Mouse (Mus musculus): ENCODE results near the gene Tdrd7. TPM values are rescaled to one million over a fixed set of nuclear protein-coding genes. Genes with fewer than 3 reads are reported as not detected.

Gene Tdrd7
- total RNA-seq (2021), result 10 to 100 TPM; 20.7 to 20.9 TPM
- long read RNA-seq, experiment 1, transcript Tdrd7-201 (17 exons, 3,716 nt), result major isoform, 24 of 39 reads
- long read RNA-seq, experiment 1, partial matches to known transcripts, result 4 of 39 reads
- long read RNA-seq, experiment 1, other reads (novel, unspliced or antisense), result 11 of 39 reads
- long read RNA-seq, experiment 2, transcript Tdrd7-201 (17 exons, 3,716 nt), result major isoform, 18 of 24 reads
- long read RNA-seq, experiment 2, partial matches to known transcripts, result 2 of 24 reads
- long read RNA-seq, experiment 2, other reads (novel, unspliced or antisense), result 4 of 24 reads

DNA sequence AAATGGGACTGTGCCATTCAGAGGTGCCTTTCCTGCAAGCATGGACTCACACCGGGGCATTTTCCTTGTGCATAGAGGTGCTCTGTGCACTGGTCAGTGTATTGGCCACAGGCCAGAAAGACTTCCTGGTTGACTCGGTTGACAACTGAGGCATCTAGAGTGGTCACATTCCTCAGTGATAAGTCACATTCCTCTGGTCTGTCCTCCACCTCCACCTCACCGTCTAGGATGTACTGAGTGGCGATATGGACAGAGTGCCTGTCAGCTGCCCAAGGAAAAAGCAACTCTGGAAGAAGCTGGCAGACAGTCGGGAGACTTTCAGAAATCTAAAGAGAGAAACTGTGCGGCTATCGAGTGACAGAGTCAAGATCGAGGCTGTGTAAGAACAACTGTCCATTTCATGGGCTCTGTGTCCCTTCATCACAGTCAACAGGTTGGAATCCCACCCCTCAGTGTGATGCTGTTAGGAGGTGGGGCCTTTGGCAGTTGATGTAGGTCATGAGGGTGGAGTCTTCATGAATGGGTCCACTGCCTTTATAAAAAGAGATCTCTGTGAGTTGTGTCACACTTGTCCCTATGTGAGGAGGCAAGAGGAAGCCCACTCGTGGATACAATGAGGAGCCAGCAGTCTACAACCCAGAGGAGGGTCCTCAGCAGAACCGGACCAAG, at the start of gene Tdrd7:
Gene Tdrd7, plus strand, starts transcription at position 564 of the 669 bp plus-strand sequence.
- no peak for DNase-seq (ENCODE audit: low spot score in 2 of 2)
- intact Hi-C loops (cut with DNase I), result no loop called here

DNA sequence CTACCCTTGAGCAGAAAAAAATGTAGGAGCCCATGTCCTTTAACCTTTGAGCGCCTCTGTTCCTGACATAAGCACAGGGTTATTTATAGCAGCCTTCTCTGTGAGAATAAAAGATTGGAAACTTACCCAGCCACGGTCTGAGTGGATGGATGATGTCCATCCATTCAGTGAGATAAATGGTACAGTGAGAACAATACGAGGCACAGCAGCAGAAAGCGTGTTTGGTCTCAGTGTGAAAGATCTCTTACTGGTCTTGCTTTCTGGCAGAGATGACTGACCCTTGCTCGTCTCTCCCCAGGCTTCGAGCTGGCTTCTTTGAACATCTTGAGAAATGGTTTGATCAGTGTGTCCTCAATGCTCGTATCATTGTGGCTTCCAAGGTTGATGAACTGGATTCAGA, 48.0 kb upstream of the Tdrd7 start:
- no peak for DNase-seq (ENCODE audit: low spot score in 2 of 2)
- intact Hi-C loops (cut with DNase I), result no loop called here

DNA sequence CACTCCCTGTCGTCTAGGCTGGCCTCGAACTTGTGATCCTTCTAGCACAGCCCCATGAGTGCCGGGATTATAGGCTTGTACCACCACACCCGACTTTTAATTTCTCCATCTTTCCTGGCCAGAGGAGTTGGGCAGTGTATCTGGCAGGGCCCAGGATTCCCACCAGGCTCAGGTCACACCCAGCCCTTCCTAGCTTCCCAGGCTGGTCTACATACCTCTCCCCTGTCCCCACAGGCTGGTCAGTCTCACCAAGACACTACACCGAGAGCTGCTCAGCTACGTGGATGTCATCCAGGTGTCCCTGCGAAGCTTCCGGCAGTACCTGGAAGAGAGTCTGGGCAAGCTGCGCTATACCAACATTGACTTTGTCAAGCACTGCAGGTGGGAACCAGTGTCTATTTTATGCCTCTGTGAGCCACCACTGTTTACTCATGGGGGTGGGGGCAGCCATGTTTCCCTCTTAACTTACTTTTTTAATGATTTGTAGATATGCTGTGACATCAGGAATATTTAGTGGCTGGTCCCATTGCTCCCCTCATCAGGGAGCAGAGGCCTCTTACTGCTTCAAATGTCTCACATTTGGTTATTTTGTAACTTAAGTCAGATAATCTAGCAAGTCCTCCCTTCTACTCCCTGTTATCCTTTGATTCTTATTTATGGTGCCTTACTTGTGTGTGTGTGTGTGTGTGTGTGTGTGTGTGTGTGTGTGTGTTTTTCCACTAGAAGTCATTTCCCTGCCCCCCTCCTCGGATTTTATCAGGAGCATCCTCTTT, 43.3 kb upstream of the Tdrd7 start:
- DNase-seq (ENCODE audit: low spot score in 2 of 2), result no peak
- intact Hi-C loops (cut with DNase I), result no loop called here

DNA sequence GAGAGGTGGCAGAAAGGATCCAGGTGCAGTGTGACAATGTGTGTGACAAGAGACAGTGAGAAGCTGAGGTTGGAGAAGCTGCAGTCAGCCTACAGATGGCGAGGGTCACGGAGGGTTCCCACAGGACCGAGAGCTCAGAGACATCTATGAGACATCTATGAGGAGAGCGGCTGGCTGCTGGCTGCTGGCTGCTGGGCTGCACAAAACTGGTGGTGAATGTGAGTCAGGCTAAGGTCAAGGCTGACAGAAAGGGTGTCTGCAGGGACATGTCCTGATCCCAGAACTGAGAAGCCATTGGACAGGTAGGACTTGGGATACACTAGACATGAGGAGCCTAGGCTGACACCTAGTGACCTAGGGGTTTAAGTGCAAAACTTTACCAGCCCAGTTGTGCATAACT, 41.1 kb upstream of the Tdrd7 start:
- no peak for DNase-seq (ENCODE audit: low spot score in 2 of 2)
- intact Hi-C loops (cut with DNase I), result no loop called here

DNA sequence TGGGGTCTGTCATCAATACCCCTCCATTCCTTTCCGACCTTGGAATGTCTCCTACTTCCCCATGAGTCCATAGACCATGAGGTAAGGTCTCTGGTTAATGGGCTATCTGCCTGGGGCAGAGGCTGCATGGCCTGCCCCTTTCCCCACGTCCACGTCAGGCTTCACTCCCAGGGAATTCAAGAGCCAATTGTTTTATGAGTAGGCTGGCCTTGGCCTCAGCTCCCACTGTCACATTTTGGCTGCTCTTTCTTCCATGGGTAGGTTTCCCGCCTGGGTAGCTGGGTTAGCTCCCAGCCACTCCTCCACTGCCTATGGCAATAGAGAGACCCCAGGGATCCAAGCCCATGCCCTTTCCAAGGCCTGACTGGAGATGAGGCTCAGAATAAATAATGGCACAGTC, 36.6 kb upstream of the Tdrd7 start:
- intact Hi-C loops (cut with DNase I), result no loop called here
- DNase-seq (ENCODE audit: low spot score in 2 of 2), result no peak

DNA sequence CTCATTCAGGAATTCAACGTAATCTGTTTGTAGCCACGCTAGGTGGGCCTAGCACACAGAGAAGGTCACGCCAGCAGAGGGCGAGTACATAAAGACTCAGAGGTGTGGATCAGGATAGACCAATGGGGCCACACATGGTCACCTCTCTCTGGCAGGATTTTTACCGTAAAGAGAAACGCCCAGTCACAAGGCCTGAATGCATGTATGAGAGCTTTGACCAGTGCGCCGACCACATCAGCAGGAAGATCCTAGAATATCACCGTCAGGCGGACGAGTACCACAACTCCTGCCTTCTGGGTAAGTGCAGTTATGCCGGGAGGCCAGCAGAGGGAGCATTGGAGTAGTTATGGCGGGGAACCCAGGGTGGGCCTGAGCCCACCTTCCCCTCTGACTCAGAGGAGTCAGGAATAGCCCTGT, 23.5 kb upstream of the Tdrd7 start:
- peak in 1 of 2 experiments; percentile 41 for DNase-seq (ENCODE audit: low spot score in 2 of 2)
- intact Hi-C loops (cut with DNase I), result loop anchor here (5.0 kb wide), 1 partner anchor 186 kb away; no protein-coding TSS in a partner anchor

DNA sequence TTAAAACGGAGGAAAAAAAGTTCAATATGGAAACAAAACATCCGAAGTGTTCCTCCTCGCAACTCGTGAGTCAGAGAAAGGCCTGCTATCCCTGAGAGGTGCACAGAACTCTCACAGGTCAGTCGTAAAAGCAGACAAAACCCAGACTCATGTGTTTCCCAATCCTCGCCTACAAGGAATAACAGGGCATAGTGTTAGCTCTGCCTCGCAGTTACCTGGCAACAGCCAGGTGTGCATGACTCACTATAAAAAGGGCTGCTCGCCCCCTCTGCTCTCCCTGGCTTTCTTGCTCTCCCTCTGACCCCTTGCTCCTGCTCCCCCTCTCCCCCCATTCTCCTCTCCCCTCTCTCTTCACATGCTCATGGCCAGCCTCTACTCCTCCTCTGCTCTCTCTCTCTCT, 17.4 kb upstream of the Tdrd7 start:
- intact Hi-C loops (cut with DNase I), result no loop called here

DNA sequence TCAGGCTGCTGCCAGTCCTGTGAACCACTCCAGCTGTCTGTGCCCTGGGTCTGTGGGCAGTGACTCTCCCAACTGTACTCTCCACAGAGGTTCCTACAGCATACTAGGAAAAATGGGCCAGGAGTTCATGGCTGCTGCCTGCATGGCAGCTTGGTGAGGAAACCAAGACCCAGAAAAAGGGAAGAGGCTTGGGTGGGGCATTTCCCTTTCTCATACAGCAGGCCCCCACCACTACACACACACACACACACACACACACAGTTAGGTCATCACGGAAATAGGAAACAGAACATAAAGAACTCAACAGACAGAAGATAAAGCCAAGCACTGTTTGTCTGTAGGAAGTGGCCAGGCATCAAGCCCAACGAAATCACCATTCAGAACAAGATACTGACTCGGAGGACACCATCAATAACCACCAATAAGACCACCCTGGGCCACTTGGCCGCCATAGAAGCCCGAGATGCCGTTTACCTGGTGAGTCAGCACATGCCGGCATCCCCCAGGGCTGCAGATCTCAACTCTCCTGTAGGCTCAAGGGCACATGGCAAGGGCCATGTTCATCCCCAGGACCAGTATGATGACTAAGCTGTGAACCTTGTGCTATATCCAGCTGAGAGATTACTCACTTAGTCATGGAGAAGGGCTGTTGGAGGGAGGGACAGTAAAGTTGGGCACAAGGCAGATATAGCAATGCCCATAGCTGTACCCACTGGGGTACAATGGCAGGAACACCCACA, 15.9 kb upstream of the Tdrd7 start:
- no peak for DNase-seq (ENCODE audit: low spot score in 2 of 2)
- intact Hi-C loops (cut with DNase I), result no loop called here

More for the DNA sequence above, 17.4 kb upstream of the Tdrd7 start:
- no peak for DNase-seq (ENCODE audit: low spot score in 2 of 2)

DNA sequence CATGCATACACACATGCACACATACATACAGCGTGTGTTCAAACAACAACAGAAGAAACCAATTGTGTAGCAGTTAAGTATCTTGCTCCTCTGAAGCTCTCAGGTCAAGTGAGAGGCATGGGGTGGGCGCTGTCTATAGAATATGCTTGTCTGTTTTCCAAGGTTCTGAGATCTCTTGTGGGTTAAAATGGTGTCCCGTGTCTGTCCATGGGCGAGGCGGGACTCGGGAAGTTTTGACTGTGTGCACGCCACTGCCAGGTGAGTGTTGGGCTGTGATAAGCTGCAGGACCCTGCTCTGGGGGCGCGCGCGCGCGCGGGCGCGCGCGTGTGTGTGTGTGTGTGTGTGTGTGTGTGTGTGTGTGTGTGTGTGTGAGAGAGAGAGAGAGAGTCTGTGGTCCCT, 13.3 kb upstream of the Tdrd7 start:
- DNase-seq (ENCODE audit: low spot score in 2 of 2), result no peak
- intact Hi-C loops (cut with DNase I), result no loop called here

DNA sequence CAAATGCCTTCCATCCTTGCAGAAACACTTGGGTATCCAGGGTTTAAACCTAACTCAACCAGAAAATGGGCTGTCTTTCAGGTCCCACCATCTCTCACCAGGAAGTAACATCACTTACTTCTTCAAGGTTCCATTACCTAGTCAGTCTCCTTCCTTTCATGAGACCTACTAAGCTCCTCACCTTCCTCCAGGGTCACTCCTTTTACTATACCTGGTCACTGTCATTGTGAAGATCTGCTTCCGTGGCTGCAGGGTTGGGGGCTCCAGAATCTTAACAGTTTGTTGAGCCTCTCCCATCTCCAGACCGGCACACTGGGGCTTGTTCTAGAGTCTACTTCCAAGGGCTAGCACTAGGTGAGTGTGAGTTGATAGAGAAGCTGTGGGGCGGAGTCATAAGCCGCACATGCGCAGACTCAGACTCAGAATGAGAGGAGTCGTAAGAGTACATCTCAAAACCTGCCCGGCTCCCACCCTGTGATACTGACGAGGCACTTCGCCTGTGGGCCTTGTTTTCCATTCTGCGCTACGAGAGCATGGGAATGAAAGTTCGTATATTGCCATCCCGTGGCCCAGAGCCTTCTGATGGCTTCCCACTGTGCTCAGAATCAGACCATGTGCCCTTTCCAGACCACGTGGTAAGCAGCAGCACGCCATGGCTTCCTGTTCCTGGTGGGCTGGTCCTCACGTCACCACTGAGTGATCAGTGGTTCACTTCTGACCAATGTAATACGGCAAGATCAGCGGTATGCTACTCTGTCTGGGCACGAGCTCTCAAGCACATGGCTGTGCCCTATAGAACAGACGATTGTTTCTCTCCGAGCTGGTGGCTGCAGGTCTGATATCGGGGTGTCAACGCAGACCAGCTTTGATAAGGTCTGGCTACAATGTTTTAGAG, 11.9 kb upstream of the Tdrd7 start:
- no peak for DNase-seq (ENCODE audit: low spot score in 2 of 2)
- intact Hi-C loops (cut with DNase I), result no loop called here

DNA sequence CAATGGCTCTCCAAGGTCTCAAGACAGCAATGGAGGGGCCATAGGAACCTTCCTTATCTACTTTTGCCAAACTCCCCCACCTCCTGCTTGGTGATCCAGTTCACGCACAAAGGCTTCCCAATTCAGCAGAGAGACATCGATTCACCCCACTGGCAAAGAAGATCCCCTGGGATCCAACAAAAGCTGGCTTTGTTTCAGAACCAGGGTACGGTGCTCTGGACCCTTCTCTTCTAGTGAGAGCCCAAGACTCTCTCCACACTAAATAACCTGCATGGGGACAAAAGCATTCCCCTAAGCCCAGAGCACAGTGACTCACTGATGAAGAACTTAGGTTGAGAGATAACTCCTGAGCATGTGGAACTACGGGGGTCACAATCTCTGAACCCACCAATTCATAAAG, 9.9 kb upstream of the Tdrd7 start:
- intact Hi-C loops (cut with DNase I), result no loop called here
- DNase-seq (ENCODE audit: low spot score in 2 of 2), result no peak

DNA sequence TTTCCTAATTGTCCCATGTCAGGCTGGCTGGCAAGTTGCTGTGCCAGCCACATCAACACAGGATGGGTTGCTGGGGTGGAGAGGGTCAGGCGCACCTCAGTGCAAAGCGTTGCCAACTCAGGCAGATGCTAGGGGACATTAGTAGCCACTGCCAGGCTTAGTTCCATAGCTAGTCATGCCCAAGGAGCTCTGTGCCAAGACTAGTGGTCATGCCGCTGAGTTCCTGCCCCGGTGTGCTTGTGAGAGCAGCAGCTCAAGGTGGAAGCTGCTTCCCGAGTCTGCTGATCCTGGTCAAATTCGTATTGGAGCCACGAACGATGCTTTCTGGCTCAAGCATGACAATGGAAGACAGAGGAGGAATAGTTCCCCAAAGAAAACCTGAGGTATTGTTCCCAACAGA, 9.0 kb upstream of the Tdrd7 start:
- intact Hi-C loops (cut with DNase I), result no loop called here
- DNase-seq (ENCODE audit: low spot score in 2 of 2), result no peak

DNA sequence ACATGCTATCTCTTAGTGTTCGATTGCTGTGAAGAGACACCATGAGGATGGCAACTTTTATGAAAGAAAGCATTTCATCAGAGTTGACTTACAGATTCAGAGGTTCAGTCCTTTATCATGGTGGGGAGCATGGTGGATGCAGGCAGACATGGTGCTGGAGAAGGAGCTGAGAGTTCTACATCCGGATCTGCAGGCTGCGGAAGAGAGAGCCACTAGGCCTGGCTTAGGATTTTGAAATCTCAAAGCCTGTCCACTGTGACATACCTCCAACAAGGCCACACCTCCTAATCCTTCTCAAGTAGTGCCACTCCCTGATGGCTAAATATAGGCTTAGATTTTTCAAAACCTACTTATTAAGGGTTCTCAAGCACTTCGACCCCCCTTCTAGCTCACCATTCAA, 8.4 kb upstream of the Tdrd7 start:
- intact Hi-C loops (cut with DNase I), result no loop called here
- no peak for DNase-seq (ENCODE audit: low spot score in 2 of 2)

DNA sequence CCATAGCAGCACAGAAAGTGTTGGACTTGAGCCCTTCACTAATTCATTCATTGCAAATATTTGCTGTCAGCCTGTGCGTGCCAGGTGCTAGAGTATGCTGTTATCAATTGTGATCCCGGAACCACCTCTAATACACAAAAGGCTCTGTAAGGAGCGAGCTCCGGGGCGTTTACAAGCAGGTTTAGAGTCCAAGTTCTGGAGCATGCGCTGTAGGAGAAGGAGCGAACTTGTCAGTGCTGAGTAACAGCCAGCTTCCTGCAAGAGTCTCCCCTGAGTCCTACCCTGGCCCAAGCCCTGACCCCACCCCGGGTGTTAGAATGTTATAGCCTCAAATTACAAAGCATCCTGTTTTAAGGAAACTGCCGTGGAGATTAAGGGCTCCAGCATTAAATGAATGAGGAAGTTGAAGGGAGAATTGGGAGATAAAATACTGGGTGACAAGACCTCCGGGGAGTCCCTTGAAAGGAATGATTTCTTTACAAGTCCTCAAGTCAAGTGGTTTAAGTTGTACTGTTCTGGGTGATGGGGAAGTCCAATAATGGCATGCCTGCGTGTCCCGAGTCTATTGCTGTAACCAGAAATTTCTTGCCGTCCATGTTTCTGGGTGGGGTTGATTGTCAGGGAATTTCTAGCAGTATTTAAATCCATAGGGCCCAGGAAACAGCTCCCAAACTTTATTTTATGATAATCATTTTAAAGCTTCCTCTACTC, 758 bp downstream of the Tdrd7 start:
- DNase-seq (ENCODE audit: low spot score in 2 of 2), result no peak
- intact Hi-C loops (cut with DNase I), result no loop called here

DNA sequence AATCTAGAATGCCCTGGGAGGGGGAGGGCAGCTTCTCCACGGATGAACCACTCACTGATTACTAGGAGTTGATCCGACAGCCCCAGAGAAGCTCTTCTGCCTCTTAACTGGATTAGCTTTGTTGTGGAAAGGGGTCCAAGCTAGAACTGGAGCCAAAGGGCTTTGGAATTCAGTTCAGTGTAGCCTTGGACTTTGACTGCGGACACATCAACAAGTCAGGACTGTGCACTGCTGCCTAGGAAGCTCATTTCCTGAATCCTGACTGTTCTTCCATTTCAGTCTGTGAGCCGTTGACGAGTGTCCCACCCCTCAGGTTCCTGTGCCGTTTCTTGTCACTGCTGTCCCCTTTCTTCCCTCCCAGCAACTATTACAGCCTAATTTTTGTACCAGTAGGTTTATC, 1.6 kb downstream of the Tdrd7 start:
- intact Hi-C loops (cut with DNase I), result no loop called here
- DNase-seq (ENCODE audit: low spot score in 2 of 2), result no peak

DNA sequence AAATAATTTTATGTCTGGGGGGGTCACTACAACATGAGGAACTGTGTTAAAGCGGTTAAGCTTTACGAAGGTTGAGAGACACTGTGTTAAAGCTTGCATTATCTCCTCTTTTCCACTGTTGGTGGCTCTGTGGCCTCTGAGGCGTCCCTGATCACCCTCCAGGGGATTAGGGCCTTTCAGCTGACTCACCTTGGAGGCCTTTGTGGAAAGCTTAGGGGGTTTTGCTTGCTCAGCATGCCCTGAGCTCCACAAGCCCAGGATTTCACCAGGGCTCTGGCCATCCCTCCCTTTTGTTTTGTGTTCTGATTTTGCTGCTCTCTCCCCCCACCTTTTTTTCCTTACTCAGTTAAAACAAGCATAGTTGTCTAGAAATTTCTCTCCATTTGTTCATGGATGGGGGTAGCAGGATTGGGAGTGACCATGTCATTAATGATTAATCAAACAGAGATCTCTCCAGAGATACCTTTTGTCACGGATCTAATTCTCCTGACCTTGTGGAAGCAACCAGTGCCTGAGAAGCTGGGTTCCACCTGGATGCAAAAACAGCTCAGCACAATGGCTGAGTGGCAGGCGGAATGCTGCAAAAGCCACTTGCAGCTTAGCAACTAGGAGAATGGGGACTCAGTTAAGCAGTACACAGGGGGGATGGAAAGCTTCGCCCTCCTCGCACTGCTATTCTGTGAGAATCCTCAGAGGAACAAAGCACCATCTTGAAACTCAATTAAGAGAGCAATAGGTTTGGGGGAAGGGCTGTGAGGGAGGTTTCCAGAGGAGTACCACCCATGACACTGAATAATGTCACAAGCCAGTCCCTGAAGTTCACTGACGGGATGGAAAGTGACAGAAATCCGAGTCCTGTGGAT, 2.6 kb downstream of the Tdrd7 start:
- peak in 1 of 2 experiments; percentile 26 for DNase-seq (ENCODE audit: low spot score in 2 of 2)
- intact Hi-C loops (cut with DNase I), result no loop called here

DNA sequence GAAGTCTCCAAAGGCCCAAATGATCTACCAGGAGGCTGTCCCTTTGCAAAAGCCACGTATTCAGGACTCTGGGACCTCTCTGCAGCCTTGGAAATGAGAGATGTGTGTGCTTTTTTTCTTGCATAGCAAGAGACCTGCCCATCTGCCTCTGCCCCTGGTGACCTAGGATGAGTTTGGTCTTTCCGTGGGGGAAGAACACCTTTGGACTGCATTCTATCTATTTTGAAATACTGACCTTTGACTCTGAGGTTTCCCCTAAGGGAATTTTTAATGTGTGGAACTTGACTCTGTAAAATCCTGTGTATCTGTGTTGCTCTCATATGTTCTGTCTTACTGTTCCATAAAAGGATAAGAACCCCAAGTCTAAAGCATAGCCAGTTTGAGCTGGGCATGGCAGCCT, 3.9 kb downstream of the Tdrd7 start:
- DNase-seq (ENCODE audit: low spot score in 2 of 2), result no peak
- intact Hi-C loops (cut with DNase I), result no loop called here

All from left cerebral cortex, postnatal 14 days (tissue).